In the genomic region with DNA sequence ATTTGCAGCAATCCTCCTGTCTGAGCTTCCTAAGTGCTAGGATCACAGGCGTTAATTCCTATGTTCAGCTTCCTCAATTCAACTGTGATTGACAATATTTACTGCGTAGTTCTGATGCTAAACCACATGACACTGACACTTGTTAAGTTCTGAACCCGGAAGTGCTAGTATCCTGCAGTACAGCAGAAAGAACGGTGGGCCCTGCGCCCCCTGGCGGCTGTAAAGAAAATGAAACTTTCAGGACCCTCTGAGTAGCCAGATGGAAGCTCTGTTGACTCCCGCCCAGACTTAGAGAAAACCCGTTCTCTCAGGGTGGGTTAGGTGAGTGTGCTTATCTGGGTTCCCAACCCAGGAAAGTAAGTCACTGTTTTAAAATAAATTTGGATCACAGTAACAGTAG, we compare ENCODE assay signal across 8 mouse cellular contexts. TPM values are rescaled to one million over a fixed set of nuclear protein-coding genes. Genes with fewer than 3 reads are reported as not detected.
DNase-seq lines count a peak whose midpoint lies in the region; ATAC-seq and TF ChIP-seq lines count a peak whose summit lies in the region.

No protein-coding gene starts in this region.

- 14% methylated on average over 8 of the region's 8 CpGs for WGBS in kidney, embryonic 15.5 days
- WGBS in lung, postnatal 0 days = 9% methylated on average over 8 of the region's 8 CpGs
- WGBS in small intestine, adult 2 months = 17% methylated on average over 8 of the region's 8 CpGs

- no peaks in the 10 kb centered on the region for H3K36me3 ChIP-seq in kidney, embryonic 15.5 days
- H3K36me3 ChIP-seq in lung, postnatal 0 days (ENCODE audit: insufficient read depth, low read length) = no peaks in the 10 kb centered on the region
- no peaks in the 10 kb centered on the region for H3K36me3 ChIP-seq in small intestine, adult 2 months (ENCODE audit: control insufficient read depth, insufficient read depth, low read length)

- H3K27ac ChIP-seq in kidney, embryonic 15.5 days = no peak overlapping the region
- no peak overlapping the region for H3K27ac ChIP-seq in lung, postnatal 0 days (ENCODE audit: low read length)
- H3K27ac ChIP-seq in small intestine, adult 2 months (ENCODE audit: insufficient read depth, low read depth, low read length) = no peak overlapping the region

- no peaks in the 10 kb centered on the region for H3K9me3 ChIP-seq in kidney, embryonic 15.5 days (replicated peaks)
- no peaks in the 10 kb centered on the region for H3K9me3 ChIP-seq in lung, postnatal 0 days (ENCODE audit: low read length)

- no peak for TF ChIP-seq POLR2A in small intestine, adult 2 months (IDR thresholded peaks at IDR 0.05; ENCODE audit: low read depth, low read length)

- no peak overlapping the region for H3K4me2 ChIP-seq in kidney, embryonic 15.5 days
- no peak overlapping the region for H3K4me2 ChIP-seq in lung, postnatal 0 days (replicated peaks; ENCODE audit: low read depth, low read length)

- no peaks in the 10 kb centered on the region for H3K27me3 ChIP-seq in kidney, embryonic 15.5 days
- no peaks in the 10 kb centered on the region for H3K27me3 ChIP-seq in lung, postnatal 0 days (replicated peaks; ENCODE audit: insufficient read depth, low read length)
- no peaks in the 10 kb centered on the region for H3K27me3 ChIP-seq in small intestine, adult 2 months (ENCODE audit: control insufficient read depth, insufficient read depth, low read length)

- no peaks in the 10 kb centered on the region for H3K4me1 ChIP-seq in kidney, embryonic 15.5 days
- no peaks in the 10 kb centered on the region for H3K4me1 ChIP-seq in lung, postnatal 0 days (ENCODE audit: insufficient read depth, low read depth, low read length)
- H3K4me1 ChIP-seq in small intestine, adult 2 months (ENCODE audit: control insufficient read depth, insufficient read depth, insufficient read length, low read length) = no peaks in the 10 kb centered on the region

- ATAC-seq in kidney, embryonic 15.5 days (replicated peaks; ENCODE audit: low FRiP score) = peak; percentile 81
- peak; percentile 58 for ATAC-seq in lung, postnatal 0 days

- H3K9ac ChIP-seq in kidney, embryonic 15.5 days = no peak overlapping the region
- H3K9ac ChIP-seq in lung, postnatal 0 days (replicated peaks; ENCODE audit: low read depth) = no peak overlapping the region

- H3K4me3 ChIP-seq in kidney, embryonic 15.5 days (replicated peaks) = no peak overlapping the region
- no peak overlapping the region for H3K4me3 ChIP-seq in lung, postnatal 0 days (ENCODE audit: low read depth, low read length)
- H3K4me3 ChIP-seq in small intestine, adult 2 months (ENCODE audit: low read depth, low read length) = no peak overlapping the region

- peak; percentile 80 for TF ChIP-seq CTCF in lung, postnatal 0 days (IDR thresholded peaks at IDR 0.05)
- peak; percentile 82 for TF ChIP-seq CTCF in small intestine, adult 2 months (IDR thresholded peaks at IDR 0.05; ENCODE audit: extremely low read depth, insufficient read length, insufficient replicate concordance, low read depth, low read length)

- peak; percentile 73 for DNase-seq in CD4-positive, CD25-positive, alpha-beta regulatory T cell, adult 2 months (ENCODE audit: low read depth, low spot score)
- peak; percentile 78 for DNase-seq in MEL-GATA-1-ER (ENCODE audit: extremely low read depth, low read depth)
- peak; percentile 81 for DNase-seq in embryo, embryonic 10 days (ENCODE audit: low spot score)
- peak; percentile 37 to 39 for DNase-seq in heart, adult 9 months (ENCODE audit: low spot score in 2 of 2)
- peak; percentile 65 for DNase-seq in lung, postnatal 0 days (ENCODE audit: low spot score)
- no peak for DNase-seq in urinary bladder, postnatal 4 days (ENCODE audit: low spot score in 2 of 2)

- TF ChIP-seq EP300 in lung, postnatal 0 days (IDR thresholded peaks at IDR 0.05) = no peak

RNA-seq across cellular contexts. Expression of gene Srgap1, which starts 7.4 kb away (rescaled TPM):
- 15.7 and 16.4 TPM in 2 replicates for polyA plus RNA-seq in kidney, embryonic 15.5 days (2015; fragmentation: Nextera tagmentation; extraction: Ambion mirVana)
- 7.4 and 11.8 TPM in 2 replicates for polyA plus RNA-seq in lung, postnatal 0 days (2015; fragmentation: Nextera tagmentation; extraction: Ambion mirVana)
- 1.4 and 1.6 TPM in 2 replicates for polyA plus RNA-seq in small intestine, adult 2 months (2012; rRNA removed)

RNA-seq across cellular contexts. Expression of gene Rxylt1, which starts 42.6 kb away (rescaled TPM):
- polyA plus RNA-seq in kidney, embryonic 15.5 days (2015; fragmentation: Nextera tagmentation; extraction: Ambion mirVana) = 50.7 and 51.5 TPM in 2 replicates
- polyA plus RNA-seq in lung, postnatal 0 days (2015; fragmentation: Nextera tagmentation; extraction: Ambion mirVana) = 56.0 and 56.5 TPM in 2 replicates
- polyA plus RNA-seq in small intestine, adult 2 months (2012; rRNA removed) = 1.4 and 2.6 TPM in 2 replicates

Comparison
In these comparisons a context has a peak if more than half of its experiments do, and no peak if none do; other contexts are left out.
1. DNase-seq: peak in CD4-positive, CD25-positive, alpha-beta regulatory T cell, adult 2 months (single experiment), MEL-GATA-1-ER (single experiment), embryo, embryonic 10 days (single experiment), heart, adult 9 months (2 of 2) and lung, postnatal 0 days (single experiment); none in urinary bladder, postnatal 4 days (0 of 2).
2. RNA of gene Rxylt1, which starts 42.6 kb away (polyA plus RNA-seq): 56.0 to 56.5 TPM in lung, postnatal 0 days and 50.7 to 51.5 TPM in kidney, embryonic 15.5 days; 1.4 to 2.6 TPM in small intestine, adult 2 months; every median in the first group is over 10 times any median in the second.